Comparison of ENCODE assay signal across 15 mouse cellular contexts in the genomic region with DNA sequence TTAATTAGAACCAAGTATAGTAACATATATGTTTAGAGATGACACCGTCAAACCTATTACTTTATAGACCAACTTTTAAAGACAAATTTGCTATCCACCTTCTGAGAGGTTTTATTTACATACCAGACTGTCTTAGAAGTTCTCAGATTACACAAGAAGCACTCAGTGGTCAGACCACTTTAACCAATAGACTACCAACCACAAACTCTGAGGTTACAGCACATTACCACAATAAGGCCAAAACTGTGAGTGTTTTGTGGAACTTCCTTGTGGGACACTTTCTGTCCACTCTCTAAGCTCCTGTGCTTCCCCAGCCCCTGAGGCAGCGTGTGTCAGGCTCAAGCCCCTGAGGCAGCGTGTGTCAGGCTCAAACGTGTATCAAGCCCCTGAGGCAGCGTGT. TPM values are rescaled to one million over a fixed set of nuclear protein-coding genes. Genes with fewer than 3 reads are reported as not detected.
"Had no signal": no experiment of that assay in that cellular context is flagged by ENCODE, and none has a peak within 500 bp of the region (broad histone marks: within the 10 kb centered on the region; RNA-seq: fewer than 3 reads in every experiment).

No protein-coding gene starts in this region.

- ATAC-seq: liver, postnatal 0 days; lung, postnatal 0 days; midbrain, embryonic 15.5 days had no signal

- DNase-seq: liver, embryonic 13.5 days; liver, postnatal 0 days; lung, adult 2 months; lung, postnatal 14 days; lung, postnatal 36 days; right cerebral cortex, postnatal 25 days; right cerebral cortex, postnatal 4 days; spleen, adult 18-20 months; thymus, adult 18-20 months; thymus, postnatal 14 days; thymus, postnatal 36 days had no signal

RNA-seq across cellular contexts. Expression of a gene that starts 24.6 kb away (rescaled TPM):
- total RNA-seq: monocyte, adult 5-6 weeks; neutrophil, adult 5-6 weeks had no signal

RNA-seq across cellular contexts. Expression of a gene that starts 26.2 kb away (rescaled TPM):
- total RNA-seq: monocyte, adult 5-6 weeks had no signal
